Comparison of ENCODE assay signal across 8 mouse cellular contexts in genomic region chr13:112770528-112771328, GRCm38 (mm10). TPM values are rescaled to one million over a fixed set of nuclear protein-coding genes. Genes with fewer than 3 reads are reported as not detected.
A peak's percentile ranks its signal among the peaks of the same experiment; 100 is the strongest.
DNase-seq lines count a peak whose midpoint lies in the region; ATAC-seq and TF ChIP-seq lines count a peak whose summit lies in the region.

No protein-coding gene starts in this region.

- no peak for TF ChIP-seq POLR2A in myocyte (IDR thresholded peaks at IDR 0.05; ENCODE audit: insufficient read length, low read depth)
- no peak for TF ChIP-seq POLR2A in thymus, adult 2 months (IDR thresholded peaks at IDR 0.05; ENCODE audit: control insufficient read depth, extremely low read depth, insufficient read depth, low read length, poor library complexity)

- H3ac ChIP-seq in myocyte (ENCODE audit: control insufficient read depth, insufficient read length), result no peak overlapping the region

- H3K36me3 ChIP-seq in ES-E14 (ENCODE audit: control insufficient read depth, insufficient read depth, low read length, poor library complexity, severe bottlenecking) (no peaks in the 10 kb centered on the region), myocyte (ENCODE audit: control insufficient read depth, insufficient read depth) (no peaks in the 10 kb centered on the region)
- no peaks in the 10 kb centered on the region for H3K36me3 ChIP-seq in thymus, adult 2 months (ENCODE audit: control insufficient read depth, insufficient read depth, low read length)

- in situ Hi-C loops in ES-E14 (cut with MboI; ENCODE audit: low sequenced_read_pairs in 2 of 2, unreplicated experiment in 2 of 2), result no loop called here

- H3K4me2 ChIP-seq in myocyte (ENCODE audit: low read depth), result peak overlapping the region; percentile 91

- H3K27me3 ChIP-seq in myocyte (ENCODE audit: control insufficient read depth, insufficient read depth, insufficient read length), result no peaks in the 10 kb centered on the region
- no peaks in the 10 kb centered on the region for H3K27me3 ChIP-seq in thymus, adult 2 months (ENCODE audit: control insufficient read depth, insufficient read depth, low read length)

- H3K27ac ChIP-seq in ES-E14 (ENCODE audit: insufficient read depth, low read depth, low read length, poor library complexity, severe bottlenecking), result peak overlapping the region; percentile 93
- no peak overlapping the region for H3K27ac ChIP-seq in thymus, adult 2 months (ENCODE audit: control insufficient read depth, insufficient read depth, low read length)

- peak overlapping the region; percentile 5; the same call in 1 of the 2 replicates for H3K9ac ChIP-seq in ES-E14 (ENCODE audit: insufficient read depth, low read depth, low read length, poor library complexity, severe bottlenecking)

- 61% methylated on average over 11 of the region's 11 CpGs for WGBS in thymus, adult 2 months

- DNase-seq in 416B (ENCODE audit: low read depth) (peak; percentile 90), ES-E14 (ENCODE audit: low read depth, low spot score) (peak; percentile 90)
- DNase-seq in kidney, postnatal 10 days, result peak; percentile 50
- DNase-seq in layer of hippocampus, postnatal 10 days (ENCODE audit: low spot score in 2 of 2), result no peak
- no peak for DNase-seq in cerebellum, adult 18-20 months
- DNase-seq in thymus, adult 2 months, result no peak

- no peaks in the 10 kb centered on the region for H3K79me2 ChIP-seq in myocyte (ENCODE audit: control insufficient read depth, insufficient read depth)

- H3K9me3 ChIP-seq in ES-E14 (ENCODE audit: control insufficient read depth, insufficient read depth, low read depth, low read length), result no peaks in the 10 kb centered on the region

- no peak for TF ChIP-seq CTCF in thymus, adult 2 months (IDR thresholded peaks at IDR 0.05; ENCODE audit: borderline replicate concordance, control insufficient read depth, extremely low read depth, insufficient read depth, low read length, poor library complexity)

- peaks cover 7 to 12% of the 10 kb centered on the region in 2 experiments for H3K4me1 ChIP-seq in ES-E14 (ENCODE audit: control insufficient read depth in 2 of 2, insufficient read depth in 2 of 2, low read length in 2 of 2, poor library complexity in 1 of 2)
- H3K4me1 ChIP-seq in thymus, adult 2 months (replicated peaks; ENCODE audit: control insufficient read depth, insufficient read depth, low read length), result no peaks in the 10 kb centered on the region

- ATAC-seq in erythroblast, adult 5-6 weeks (replicated peaks; ENCODE audit: low FRiP score, poor library complexity, severe bottlenecking), result 0 out of 2 replicates have a peak, but pooled peaks have one; percentile 22

- H3K4me3 ChIP-seq in ES-E14 (ENCODE audit: insufficient read depth in 1 of 2, low read depth in 1 of 2, low read length in 2 of 2, poor library complexity in 1 of 2, severe bottlenecking in 1 of 2), result peak overlapping the region in 1 of 2 experiments; percentile 7; a peak in 2 of 4 replicates
- H3K4me3 ChIP-seq in myocyte, result peak overlapping the region; percentile 11
- H3K4me3 ChIP-seq in thymus, adult 2 months (ENCODE audit: control insufficient read depth, insufficient read depth, low read length), result no peak overlapping the region

TF ChIP-seq in ES-E14, 5 proteins besides CTCF, POLR2A, EP300 and RAD21:
- TF ChIP-seq HCFC1 (IDR thresholded peaks at IDR 0.05; ENCODE audit: borderline replicate concordance, insufficient read depth, low read length) (no peak), ZC3H11A (IDR thresholded peaks at IDR 0.05; ENCODE audit: borderline replicate concordance, low read depth, low read length) (no peak), MAFK (IDR thresholded peaks at IDR 0.05; ENCODE audit: insufficient read depth, low read depth, low read length) (peak; percentile 74; the same call in 1 of the 2 replicates), CHD2 (IDR thresholded peaks at IDR 0.05; ENCODE audit: low read depth, low read length) (no peak), ZNF384 (IDR thresholded peaks at IDR 0.05; ENCODE audit: low read depth, low read length) (no peak)

TF ChIP-seq in myocyte, 11 proteins besides CTCF, POLR2A, EP300 and RAD21:
- TF ChIP-seq MAX (IDR thresholded peaks at IDR 0.05; ENCODE audit: low read depth) (no peak), TCF12 (IDR thresholded peaks at IDR 0.05; ENCODE audit: insufficient read depth, poor library complexity, severe bottlenecking) (peak; percentile 58), SRF (IDR thresholded peaks at IDR 0.05; ENCODE audit: control insufficient read depth, insufficient read length, low read depth) (no peak), USF1 (IDR thresholded peaks at IDR 0.05; ENCODE audit: low read depth) (no peak), REST (IDR thresholded peaks at IDR 0.05; ENCODE audit: insufficient read depth, insufficient read length) (no peak), MYOG (IDR thresholded peaks at IDR 0.05; ENCODE audit: control insufficient read depth in 1 of 3, insufficient read depth in 1 of 3, insufficient read length in 2 of 3, low read depth in 2 of 3) (peak in 2 of 3 experiments; percentile 36 to 81)

RNA-seq across cellular contexts. Expression of gene Plpp1, which starts 29.9 kb away (rescaled TPM):
- total RNA-seq in ES-E14 (2012; rRNA removed), result 33.0 and 38.2 TPM in 2 replicates
- 89.2 and 96.3 TPM in 2 replicates for total RNA-seq in erythroblast, adult 5-6 weeks (2015; ENCODE audit: low replicate concordance)
- 68.1 and 85.5 TPM in 2 replicates for total RNA-seq in erythroblast, adult 5-6 weeks (2017; ENCODE audit: low replicate concordance)
- polyA plus RNA-seq in myocyte (2012; fragmentation: generic; extraction: Trizol), result 133 TPM
- 10 to 100 TPM; 35.2 to 35.5 TPM for total RNA-seq in layer of hippocampus, postnatal 10 days (2021)
- polyA plus RNA-seq in thymus, adult 2 months (2012; rRNA removed), result 10.4 and 13.5 TPM in 2 replicates

Comparison
In these comparisons a context has a peak if more than half of its experiments do, and no peak if none do; other contexts are left out.
1. DNase-seq: peak in 416B (single experiment), ES-E14 (single experiment) and kidney, postnatal 10 days (single experiment); none in layer of hippocampus, postnatal 10 days (0 of 2), cerebellum, adult 18-20 months (0 of 2) and thymus, adult 2 months (single experiment).